ENCODE assay signal across 25 mouse cellular contexts in genomic region chr13:62910206-62910605, GRCm38 (mm10). TPM values are rescaled to one million over a fixed set of nuclear protein-coding genes. Genes with fewer than 3 reads are reported as not detected.
DNase-seq lines count a peak whose midpoint lies in the region; ATAC-seq and TF ChIP-seq lines count a peak whose summit lies in the region.
"Had no signal": no experiment of that assay in that cellular context is flagged by ENCODE, and none has a peak within 500 bp of the region (broad histone marks: within the 10 kb centered on the region; RNA-seq: fewer than 3 reads in every experiment).

No protein-coding gene starts in this region.

- peak overlapping the region; percentile 16; the same call in 1 of the 2 replicates for H3K4me2 ChIP-seq in liver, embryonic 12.5 days
- no peak overlapping the region for H3K4me2 ChIP-seq in midbrain, embryonic 11.5 days
- no peak overlapping the region for H3K4me2 ChIP-seq in midbrain, embryonic 14.5 days (ENCODE audit: low read length)
- no peak overlapping the region for H3K4me2 ChIP-seq in liver, postnatal 0 days (ENCODE audit: low read depth, low read length)
- no peak overlapping the region for H3K4me2 ChIP-seq in forebrain, embryonic 12.5 days
- H3K4me2 ChIP-seq: heart, embryonic 11.5 days; hindbrain, embryonic 13.5 days had no signal

- peaks cover 49% of the 10 kb centered on the region for H3K4me1 ChIP-seq in liver, embryonic 12.5 days
- 0 out of 2 replicates have a peak, but pooled peaks cover 4% of the 10 kb centered on the region for H3K4me1 ChIP-seq in midbrain, embryonic 11.5 days (ENCODE audit: control insufficient read depth, insufficient read depth, low read length)
- no peaks in the 10 kb centered on the region for H3K4me1 ChIP-seq in midbrain, embryonic 14.5 days (ENCODE audit: control insufficient read depth, insufficient read depth, low read length)
- H3K4me1 ChIP-seq in liver, postnatal 0 days (ENCODE audit: insufficient read depth), result peaks cover 26% of the 10 kb centered on the region
- peaks cover 8% of the 10 kb centered on the region for H3K4me1 ChIP-seq in forebrain, embryonic 12.5 days

- H3K27ac ChIP-seq in liver, embryonic 12.5 days, result peak overlapping the region; percentile 73
- no peak overlapping the region for H3K27ac ChIP-seq in midbrain, embryonic 11.5 days (ENCODE audit: low read depth, low read length)
- H3K27ac ChIP-seq in midbrain, embryonic 14.5 days (replicated peaks; ENCODE audit: low read depth, low read length), result no peak overlapping the region
- peak overlapping the region; percentile 91 for H3K27ac ChIP-seq in liver, postnatal 0 days (ENCODE audit: low read depth)
- H3K27ac ChIP-seq in forebrain, embryonic 12.5 days, result no peak overlapping the region
- H3K27ac ChIP-seq: forebrain, embryonic 10.5 days; hindbrain, embryonic 10.5 days; hindbrain, embryonic 13.5 days had no signal

- 79% methylated on average over 4 of the region's 4 CpGs for WGBS in liver, embryonic 12.5 days (ENCODE audit: insufficient replicate concordance)
- WGBS in midbrain, embryonic 11.5 days, result 87% methylated on average over 4 of the region's 4 CpGs
- 88% methylated on average over 4 of the region's 4 CpGs for WGBS in midbrain, embryonic 14.5 days
- 77% methylated on average over 4 of the region's 4 CpGs for WGBS in liver, postnatal 0 days (ENCODE audit: insufficient replicate concordance)
- 89% methylated on average over 4 of the region's 4 CpGs for WGBS in forebrain, embryonic 12.5 days

- ATAC-seq in frontal cortex, adult (ENCODE audit: low TSS enrichment), result peak; percentile 22
- no peak for ATAC-seq in liver, embryonic 12.5 days
- ATAC-seq in midbrain, embryonic 11.5 days (ENCODE audit: low FRiP score), result no peak
- no peak for ATAC-seq in midbrain, embryonic 14.5 days (ENCODE audit: low FRiP score, low TSS enrichment)
- ATAC-seq in liver, postnatal 0 days, result no peak
- ATAC-seq in forebrain, embryonic 12.5 days (ENCODE audit: low FRiP score), result no peak
- ATAC-seq: activated CD4-positive, CD25-positive, alpha-beta regulatory T cell, adult 4 months; forebrain, embryonic 14.5 days; hindbrain, embryonic 16.5 days had no signal

- H3K4me3 ChIP-seq in liver, embryonic 12.5 days, result no peak overlapping the region
- no peak overlapping the region for H3K4me3 ChIP-seq in midbrain, embryonic 11.5 days (ENCODE audit: low read depth, low read length)
- H3K4me3 ChIP-seq in midbrain, embryonic 14.5 days (replicated peaks; ENCODE audit: low read depth, low read length), result no peak overlapping the region
- H3K4me3 ChIP-seq in liver, postnatal 0 days (ENCODE audit: low read depth, low read length), result no peak overlapping the region
- H3K4me3 ChIP-seq in forebrain, embryonic 12.5 days (replicated peaks), result no peak overlapping the region
- H3K4me3 ChIP-seq: forebrain, embryonic 10.5 days; hindbrain, embryonic 10.5 days; hindbrain, embryonic 13.5 days had no signal

- TF ChIP-seq CTCF in liver, postnatal 0 days (IDR thresholded peaks at IDR 0.05; ENCODE audit: low read depth), result no peak

- H3K36me3 ChIP-seq in liver, embryonic 12.5 days, result no peaks in the 10 kb centered on the region
- H3K36me3 ChIP-seq in midbrain, embryonic 11.5 days (ENCODE audit: control insufficient read depth, insufficient read depth, low read length), result no peaks in the 10 kb centered on the region
- no peaks in the 10 kb centered on the region for H3K36me3 ChIP-seq in midbrain, embryonic 14.5 days (ENCODE audit: control insufficient read depth, insufficient read depth, low read length)
- H3K36me3 ChIP-seq in liver, postnatal 0 days (replicated peaks; ENCODE audit: insufficient read depth, low read length), result no peaks in the 10 kb centered on the region
- H3K36me3 ChIP-seq in forebrain, embryonic 12.5 days (replicated peaks), result no peaks in the 10 kb centered on the region
- H3K36me3 ChIP-seq: forebrain, embryonic 10.5 days; hindbrain, embryonic 10.5 days; hindbrain, embryonic 13.5 days had no signal

- no peaks in the 10 kb centered on the region for H3K9me3 ChIP-seq in liver, embryonic 12.5 days (replicated peaks)
- no peaks in the 10 kb centered on the region for H3K9me3 ChIP-seq in midbrain, embryonic 11.5 days (ENCODE audit: control insufficient read depth, low read length)
- H3K9me3 ChIP-seq in midbrain, embryonic 14.5 days (ENCODE audit: control insufficient read depth, low read length), result no peaks in the 10 kb centered on the region
- no peaks in the 10 kb centered on the region for H3K9me3 ChIP-seq in liver, postnatal 0 days (ENCODE audit: low read length)
- no peaks in the 10 kb centered on the region for H3K9me3 ChIP-seq in forebrain, embryonic 12.5 days
- H3K9me3 ChIP-seq: forebrain, embryonic 10.5 days; hindbrain, embryonic 10.5 days; hindbrain, embryonic 13.5 days had no signal

- TF ChIP-seq EP300 in liver, postnatal 0 days (IDR thresholded peaks at IDR 0.05; ENCODE audit: low read depth), result no peak

- DNase-seq in frontal cortex, adult 2 months (ENCODE audit: extremely low spot score in 1 of 2, low spot score in 1 of 2), result no peak
- no peak for DNase-seq in liver
- DNase-seq in midbrain, embryonic 11.5 days (ENCODE audit: low spot score, missing footprints), result peak; percentile 67
- no peak for DNase-seq in midbrain, embryonic 14.5 days
- no peak for DNase-seq in liver, postnatal 0 days
- DNase-seq: adrenal gland, adult 8-10 months; adrenal gland, postnatal 25 days; cerebellum, adult 11-12 months; cerebellum, adult 8-10 months; cerebellum, postnatal 10 days; cerebellum, postnatal 36 days; forebrain, postnatal 0 days; gastrocnemius, postnatal 10 days; gastrocnemius, postnatal 36 days had no signal

- H3K9ac ChIP-seq in liver, embryonic 12.5 days, result peak overlapping the region; percentile 22; the same call in 1 of the 2 replicates
- no peak overlapping the region; the same call in 1 of the 2 replicates for H3K9ac ChIP-seq in midbrain, embryonic 11.5 days (ENCODE audit: low read length)
- no peak overlapping the region for H3K9ac ChIP-seq in midbrain, embryonic 14.5 days (replicated peaks; ENCODE audit: low read length)
- H3K9ac ChIP-seq in liver, postnatal 0 days (replicated peaks), result no peak overlapping the region
- no peak overlapping the region for H3K9ac ChIP-seq in forebrain, embryonic 12.5 days
- H3K9ac ChIP-seq: forebrain, postnatal 0 days; hindbrain, embryonic 13.5 days had no signal

- no peaks in the 10 kb centered on the region; the same call in 1 of the 2 replicates for H3K27me3 ChIP-seq in liver, embryonic 12.5 days (replicated peaks)
- no peaks in the 10 kb centered on the region for H3K27me3 ChIP-seq in midbrain, embryonic 11.5 days (ENCODE audit: control insufficient read depth, insufficient read depth, low read length)
- no peaks in the 10 kb centered on the region for H3K27me3 ChIP-seq in midbrain, embryonic 14.5 days (ENCODE audit: control insufficient read depth, insufficient read depth, low read length)
- no peaks in the 10 kb centered on the region for H3K27me3 ChIP-seq in liver, postnatal 0 days (ENCODE audit: insufficient read depth, low read length)
- no peaks in the 10 kb centered on the region for H3K27me3 ChIP-seq in forebrain, embryonic 12.5 days
- H3K27me3 ChIP-seq: hindbrain, embryonic 13.5 days had no signal

RNA-seq across cellular contexts. Expression of gene Fbp1, which starts 22.1 kb away (rescaled TPM):
- polyA plus RNA-seq in frontal cortex, adult 2 months (2012; rRNA removed), result 0.19 and 0.22 TPM in 2 replicates
- not detected in 2 replicates for polyA plus RNA-seq in liver, embryonic 12.5 days (2016; fragmentation: Nextera tagmentation; extraction: Ambion mirVana)
- polyA plus RNA-seq in midbrain, embryonic 11.5 days (2014; fragmentation: Nextera tagmentation; extraction: Ambion mirVana), result not detected in 2 replicates
- not detected in 2 replicates for polyA plus RNA-seq in midbrain, embryonic 14.5 days (2014; fragmentation: Nextera tagmentation; extraction: Ambion mirVana)
- 2,442 and 2,581 TPM in 2 replicates for polyA plus RNA-seq in liver, postnatal 0 days (2015; fragmentation: Nextera tagmentation; extraction: Ambion mirVana)
- polyA plus RNA-seq in forebrain, embryonic 12.5 days (2016; fragmentation: Nextera tagmentation; extraction: Ambion mirVana), result not detected in 2 replicates
- polyA plus RNA-seq: activated CD4-positive, CD25-positive, alpha-beta regulatory T cell, adult 4 months; embryonic facial prominence, embryonic 11.5 days; forebrain, embryonic 10.5 days; forebrain, embryonic 14.5 days; heart, embryonic 11.5 days had no signal

RNA-seq across cellular contexts. Expression of gene Fbp2, which starts 52.0 kb away (rescaled TPM):
- 0.06 and 0.12 TPM in 2 replicates for polyA plus RNA-seq in frontal cortex, adult 2 months (2012; rRNA removed)
- not detected in 2 replicates for polyA plus RNA-seq in liver, embryonic 12.5 days (2016; fragmentation: Nextera tagmentation; extraction: Ambion mirVana)
- 0.12 and 0.15 TPM in 2 replicates for polyA plus RNA-seq in midbrain, embryonic 11.5 days (2014; fragmentation: Nextera tagmentation; extraction: Ambion mirVana)
- polyA plus RNA-seq in midbrain, embryonic 14.5 days (2014; fragmentation: Nextera tagmentation; extraction: Ambion mirVana), result 0.83 and 0.90 TPM in 2 replicates
- 0.89 and 1.3 TPM in 2 replicates for polyA plus RNA-seq in liver, postnatal 0 days (2015; fragmentation: Nextera tagmentation; extraction: Ambion mirVana)
- not detected in 2 replicates for polyA plus RNA-seq in forebrain, embryonic 12.5 days (2016; fragmentation: Nextera tagmentation; extraction: Ambion mirVana)
- polyA plus RNA-seq: activated CD4-positive, CD25-positive, alpha-beta regulatory T cell, adult 4 months; hindbrain, embryonic 10.5 days had no signal

RNA-seq across cellular contexts. Expression of gene 2010111I01Rik, which starts 54.5 kb away (rescaled TPM):
- polyA plus RNA-seq in frontal cortex, adult 2 months (2012; rRNA removed), result 92.7 and 95.5 TPM in 2 replicates
- 17.2 and 19.6 TPM in 2 replicates for polyA plus RNA-seq in liver, embryonic 12.5 days (2016; fragmentation: Nextera tagmentation; extraction: Ambion mirVana)
- 31.8 and 34.4 TPM in 2 replicates for polyA plus RNA-seq in midbrain, embryonic 11.5 days (2014; fragmentation: Nextera tagmentation; extraction: Ambion mirVana)
- 23.0 and 32.0 TPM in 2 replicates for polyA plus RNA-seq in midbrain, embryonic 14.5 days (2014; fragmentation: Nextera tagmentation; extraction: Ambion mirVana)
- polyA plus RNA-seq in liver, postnatal 0 days (2015; fragmentation: Nextera tagmentation; extraction: Ambion mirVana), result 20.0 and 22.9 TPM in 2 replicates
- 30.7 and 34.3 TPM in 2 replicates for polyA plus RNA-seq in forebrain, embryonic 12.5 days (2016; fragmentation: Nextera tagmentation; extraction: Ambion mirVana)

Comparison
In these comparisons a context has a peak if more than half of its experiments do, and no peak if none do; other contexts are left out.
1. RNA of gene Fbp1, which starts 22.1 kb away (polyA plus RNA-seq): 2,442 to 2,581 TPM in liver, postnatal 0 days; 0.19 to 0.22 TPM in frontal cortex, adult 2 months, not detected in liver, embryonic 12.5 days, not detected in midbrain, embryonic 11.5 days, not detected in midbrain, embryonic 14.5 days and not detected in forebrain, embryonic 12.5 days; every median in the first group is over 1,000 times any median in the second.
2. H3K27ac ChIP-seq: peak in liver, embryonic 12.5 days (single experiment) and liver, postnatal 0 days (single experiment); none in midbrain, embryonic 11.5 days (single experiment), midbrain, embryonic 14.5 days (single experiment) and forebrain, embryonic 12.5 days (single experiment).